Mouse (Mus musculus): ENCODE data around the gene Bicra.

- TF ChIP-seq CTCF (IDR thresholded peaks at IDR 0.05) (no peak), EP300 (IDR thresholded peaks at IDR 0.05; ENCODE audit: insufficient read depth, low read depth, low read length) (no peak)
These were observed 100.0 kb downstream of the Bicra start for GRCm38 (mm10) chr7:15947653-15948260.
